Mouse (Mus musculus): ENCODE results near the gene Gsc. TPM values are rescaled to one million over a fixed set of nuclear protein-coding genes. Genes with fewer than 3 reads are reported as not detected.

The Gsc gene
- total and polyA plus RNA-seq, 2 experiments from 2014 or later = 1.5 TPM; not detected in 1

GRCm38 (mm10) chr12:104472218-104472525 is 958 bp downstream of the Gsc start:
- Histone ChIP-seq H3K27me3 (ENCODE audit: insufficient read depth, low read length) (peaks cover 63% of the 10 kb centered on the region), H3K4me3 (ENCODE audit: low read depth, low read length) (no peak overlapping the region)
- WGBS = under 1% methylated on average over 25 of the region's 25 CpGs

GRCm38 (mm10) chr12:104471351-104472217 is 1.5 kb downstream of the Gsc start:
- WGBS = 3% methylated on average over 57 of the region's 57 CpGs
- no peaks in the 10 kb centered on the region for H3K36me3 ChIP-seq (ENCODE audit: insufficient read depth)
- no peak for TF ChIP-seq CTCF (IDR thresholded peaks at IDR 0.05; ENCODE audit: low read depth)
- H3K27ac ChIP-seq (ENCODE audit: low read depth, low read length) = no peak overlapping the region
- no peak overlapping the region for H3K9ac ChIP-seq
- H3K27me3 ChIP-seq (ENCODE audit: insufficient read depth, low read length) = peaks cover 61% of the 10 kb centered on the region
- peak; percentile 58 for ATAC-seq
- 0 out of 2 replicates have a peak overlapping the region, but pooled peaks have one; percentile 6 for H3K4me2 ChIP-seq (ENCODE audit: low read depth)
- DNase-seq = no peak
- peak overlapping the region; percentile 5; the same call in 1 of the 2 replicates for H3K4me3 ChIP-seq (ENCODE audit: low read depth, low read length)
- H3K4me1 ChIP-seq (ENCODE audit: insufficient read depth) = no peaks in the 10 kb centered on the region
- H3K9me3 ChIP-seq (ENCODE audit: low read length) = no peaks in the 10 kb centered on the region

More at GRCm38 (mm10) chr12:104472218-104472525, 958 bp downstream of the Gsc start:
- no peaks in the 10 kb centered on the region for H3K4me1 ChIP-seq (ENCODE audit: insufficient read depth)
- DNase-seq (peak; percentile 35), ATAC-seq (no peak)
- no peaks in the 10 kb centered on the region for H3K36me3 ChIP-seq (ENCODE audit: insufficient read depth)
- H3K4me2 ChIP-seq (ENCODE audit: low read depth) = no peak overlapping the region
- TF ChIP-seq CTCF (IDR thresholded peaks at IDR 0.05; ENCODE audit: low read depth) = no peak
- no peak overlapping the region for H3K9ac ChIP-seq
- no peaks in the 10 kb centered on the region for H3K9me3 ChIP-seq (ENCODE audit: low read length)
- no peak overlapping the region for H3K27ac ChIP-seq (ENCODE audit: low read depth, low read length)

GRCm38 (mm10) chr12:104470646-104471045 is 2.5 kb downstream of the Gsc start:
- 21% methylated on average over 6 of the region's 6 CpGs for WGBS
- Histone ChIP-seq H3K4me1 (ENCODE audit: insufficient read depth) (no peaks in the 10 kb centered on the region), H3K4me2 (ENCODE audit: low read depth) (no peak overlapping the region), H3K9ac (no peak overlapping the region), H3K4me3 (ENCODE audit: low read depth, low read length) (no peak overlapping the region), H3K36me3 (ENCODE audit: insufficient read depth) (no peaks in the 10 kb centered on the region), H3K27me3 (ENCODE audit: insufficient read depth, low read length) (peaks cover 55% of the 10 kb centered on the region), H3K9me3 (ENCODE audit: low read length) (no peaks in the 10 kb centered on the region), H3K27ac (ENCODE audit: low read depth, low read length) (no peak overlapping the region)
- ATAC-seq = no peak
- no peak for DNase-seq
- no peak for TF ChIP-seq CTCF (IDR thresholded peaks at IDR 0.05; ENCODE audit: low read depth)

GRCm38 (mm10) chr12:104468783-104469182 is 4.3 kb downstream of the Gsc start:
- Histone ChIP-seq H3K9ac (no peak overlapping the region), H3K4me2 (ENCODE audit: low read depth) (no peak overlapping the region), H3K4me3 (ENCODE audit: low read depth, low read length) (no peak overlapping the region), H3K27ac (ENCODE audit: low read depth, low read length) (no peak overlapping the region), H3K4me1 (ENCODE audit: insufficient read depth) (no peaks in the 10 kb centered on the region), H3K27me3 (ENCODE audit: insufficient read depth, low read length) (peaks cover 52% of the 10 kb centered on the region), H3K9me3 (ENCODE audit: low read length) (no peaks in the 10 kb centered on the region), H3K36me3 (ENCODE audit: insufficient read depth) (no peaks in the 10 kb centered on the region)
- ATAC-seq = no peak
- no peak for DNase-seq
- no peak for TF ChIP-seq CTCF (IDR thresholded peaks at IDR 0.05; ENCODE audit: low read depth)
- WGBS = 11% methylated on average over 4 of the region's 4 CpGs

- peaks cover 46% of the 10 kb centered on the region for H3K27me3 ChIP-seq (ENCODE audit: insufficient read depth, low read length)
- no peaks in the 10 kb centered on the region for H3K9me3 ChIP-seq (ENCODE audit: low read length)
- H3K4me2 ChIP-seq (ENCODE audit: low read depth) = no peak overlapping the region
- no peak overlapping the region for H3K4me3 ChIP-seq (ENCODE audit: low read depth, low read length)
- no peak overlapping the region for H3K27ac ChIP-seq (ENCODE audit: low read depth, low read length)
- no peaks in the 10 kb centered on the region for H3K36me3 ChIP-seq (ENCODE audit: insufficient read depth)
- 45% methylated on average over 6 of the region's 6 CpGs for WGBS
- H3K9ac ChIP-seq = no peak overlapping the region
- no peaks in the 10 kb centered on the region for H3K4me1 ChIP-seq (ENCODE audit: insufficient read depth)
- DNase-seq = no peak
- no peak for ATAC-seq
- TF ChIP-seq CTCF (IDR thresholded peaks at IDR 0.05; ENCODE audit: low read depth) = no peak
Observed at GRCm38 (mm10) chr12:104467372-104467771, 5.8 kb downstream of the Gsc start.

GRCm38 (mm10) chr12:104466930-104467329 is 6.2 kb downstream of the Gsc start:
- TF ChIP-seq CTCF (IDR thresholded peaks at IDR 0.05; ENCODE audit: low read depth) = no peak
- Histone ChIP-seq H3K36me3 (ENCODE audit: insufficient read depth) (no peaks in the 10 kb centered on the region), H3K9me3 (ENCODE audit: low read length) (no peaks in the 10 kb centered on the region), H3K4me2 (ENCODE audit: low read depth) (no peak overlapping the region), H3K27me3 (ENCODE audit: insufficient read depth, low read length) (peaks cover 41% of the 10 kb centered on the region), H3K4me3 (ENCODE audit: low read depth, low read length) (no peak overlapping the region), H3K4me1 (ENCODE audit: insufficient read depth) (no peaks in the 10 kb centered on the region), H3K27ac (ENCODE audit: low read depth, low read length) (no peak overlapping the region), H3K9ac (no peak overlapping the region)
- 11% methylated on average over 7 of the region's 7 CpGs for WGBS
- no peak for DNase-seq
- ATAC-seq = no peak

GRCm38 (mm10) chr12:104461372-104461771 is 11.8 kb downstream of the Gsc start:
- Histone ChIP-seq H3K4me2 (ENCODE audit: low read depth) (no peak overlapping the region), H3K4me1 (ENCODE audit: insufficient read depth) (no peaks in the 10 kb centered on the region), H3K9ac (no peak overlapping the region), H3K9me3 (ENCODE audit: low read length) (no peaks in the 10 kb centered on the region), H3K4me3 (ENCODE audit: low read depth, low read length) (no peak overlapping the region), H3K36me3 (ENCODE audit: insufficient read depth) (no peaks in the 10 kb centered on the region), H3K27ac (ENCODE audit: low read depth, low read length) (no peak overlapping the region), H3K27me3 (ENCODE audit: insufficient read depth, low read length) (no peaks in the 10 kb centered on the region; the same call in 1 of the 2 replicates)
- DNase-seq = no peak
- no peak for TF ChIP-seq CTCF (IDR thresholded peaks at IDR 0.05; ENCODE audit: low read depth)
- ATAC-seq = no peak
- WGBS = 22% methylated on average over 8 of the region's 8 CpGs
